Comparison of ENCODE assay signal across 9 mouse cellular contexts in the genomic region with DNA sequence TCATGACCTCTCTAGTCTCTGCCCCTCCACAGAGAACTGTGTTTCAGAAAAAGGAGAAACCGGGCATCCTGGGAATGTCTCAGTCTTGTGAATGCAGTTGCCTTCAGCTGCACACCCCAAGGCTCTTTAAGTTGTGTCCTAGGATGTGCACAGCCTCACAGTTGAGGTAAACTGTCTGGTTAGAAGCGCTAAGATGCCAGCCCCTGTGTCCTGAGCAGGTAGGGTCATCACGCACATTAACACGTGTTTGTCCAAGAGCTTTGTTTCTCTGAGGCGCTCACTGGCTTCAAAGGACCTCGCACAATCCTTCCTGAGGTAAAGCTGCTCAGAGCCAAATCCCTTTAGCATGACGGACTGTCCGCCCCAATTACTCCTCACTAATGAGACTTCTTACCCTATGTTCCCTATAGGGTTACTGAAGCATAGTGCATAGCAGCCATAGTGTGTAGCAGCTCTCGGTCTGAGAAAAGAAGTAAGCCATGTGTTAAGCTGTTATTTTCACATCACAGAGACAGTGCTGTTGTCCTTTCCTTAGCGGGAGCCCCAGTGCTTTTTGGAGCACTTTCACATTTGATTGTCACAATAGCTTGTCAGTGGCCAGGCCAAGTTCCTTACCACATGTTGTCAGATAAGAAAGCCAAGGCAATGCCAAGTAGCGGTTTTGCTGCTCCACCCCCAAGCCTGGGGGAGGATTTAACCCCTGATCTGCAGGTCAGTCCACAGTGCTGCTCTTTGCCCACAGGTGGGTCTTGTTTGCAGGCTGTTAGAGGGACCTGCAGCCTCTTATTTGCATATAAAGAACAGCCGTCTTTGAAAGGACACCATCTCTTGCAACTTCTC.
A peak's percentile ranks its signal among the peaks of the same experiment; 100 is the strongest.
DNase-seq lines count a peak whose midpoint lies in the region; ATAC-seq lines count a peak whose summit lies in the region.
"Had no signal": no experiment of that assay in that cellular context is flagged by ENCODE, and none has a peak within 500 bp of the region (broad histone marks: within the 10 kb centered on the region; RNA-seq: fewer than 3 reads in every experiment).

No protein-coding gene starts in this region.

- H3K27ac ChIP-seq in heart, embryonic 16.5 days (ENCODE audit: low read length): peak overlapping the region; percentile 98

- peak; percentile 86 for ATAC-seq in common myeloid progenitor, adult 5-6 weeks (replicated peaks; ENCODE audit: low read depth, poor library complexity, severe bottlenecking)
- ATAC-seq in heart, embryonic 16.5 days (replicated peaks; ENCODE audit: extremely low read depth, insufficient read depth, low FRiP score): peak; percentile 38; the same call in 1 of the 2 replicates
- ATAC-seq: Patski had no signal

- no peaks in the 10 kb centered on the region for H3K9me3 ChIP-seq in heart, embryonic 16.5 days (replicated peaks; ENCODE audit: control insufficient read depth, low read length)

- DNase-seq in lung, postnatal 10 days: peak; percentile 46
- DNase-seq in lung, postnatal 25 days (ENCODE audit: low spot score): no peak
- DNase-seq in retina, embryonic 14.5 days (ENCODE audit: low spot score): peak; percentile 72
- DNase-seq in cerebellum, postnatal 10 days: no peak
- no peak for DNase-seq in cerebellum, adult 18-20 months
- DNase-seq in neural tube, embryonic 10.5 days (ENCODE audit: extremely low spot score, low spot score): no peak

- H3K4me1 ChIP-seq in heart, embryonic 16.5 days (ENCODE audit: control insufficient read depth, insufficient read depth, low read length): peaks cover 76% of the 10 kb centered on the region

- WGBS in heart, embryonic 16.5 days: 42% methylated on average over 12 of the region's 12 CpGs

- H3K4me3 ChIP-seq in heart, embryonic 16.5 days (ENCODE audit: low read length): no peak overlapping the region

- peak overlapping the region; percentile 47; the same call in 1 of the 2 replicates for H3K9ac ChIP-seq in heart, embryonic 16.5 days (ENCODE audit: low read length)

- H3K4me2 ChIP-seq in heart, embryonic 16.5 days (ENCODE audit: low read depth, low read length): peak overlapping the region; percentile 19; the same call in 1 of the 2 replicates

- peaks cover 33% of the 10 kb centered on the region for H3K36me3 ChIP-seq in heart, embryonic 16.5 days (ENCODE audit: control insufficient read depth, insufficient read depth)

- no peaks in the 10 kb centered on the region for H3K27me3 ChIP-seq in heart, embryonic 16.5 days (ENCODE audit: control insufficient read depth, insufficient read depth, low read length)
- H3K27me3 ChIP-seq: Patski had no signal

Comparison
In these comparisons a context has a peak if more than half of its experiments do, and no peak if none do; other contexts are left out.
1. DNase-seq: peak in lung, postnatal 10 days (single experiment) and retina, embryonic 14.5 days (single experiment); none in lung, postnatal 25 days (single experiment), cerebellum, postnatal 10 days (0 of 2), cerebellum, adult 18-20 months (0 of 2) and neural tube, embryonic 10.5 days (single experiment).